Mouse (Mus musculus) thymus, adult 18-20 months (tissue): Measurements from ENCODE around the gene Rcor1.
A peak's percentile ranks its signal among the peaks of the same experiment; 100 is the strongest.

Experiments used
- DNase-seq, 2 experiments: peaks; one replicate each; pipeline ENCODE4 v3.0.0; 2022; ENCODE audit warnings: mixed read lengths in 2 of 2

Gene Rcor1

GRCm38 (mm10) chr12:111134791-111135733 lies 95.9 kb downstream of the Rcor1 start:
- no peak for DNase-seq

DNA sequence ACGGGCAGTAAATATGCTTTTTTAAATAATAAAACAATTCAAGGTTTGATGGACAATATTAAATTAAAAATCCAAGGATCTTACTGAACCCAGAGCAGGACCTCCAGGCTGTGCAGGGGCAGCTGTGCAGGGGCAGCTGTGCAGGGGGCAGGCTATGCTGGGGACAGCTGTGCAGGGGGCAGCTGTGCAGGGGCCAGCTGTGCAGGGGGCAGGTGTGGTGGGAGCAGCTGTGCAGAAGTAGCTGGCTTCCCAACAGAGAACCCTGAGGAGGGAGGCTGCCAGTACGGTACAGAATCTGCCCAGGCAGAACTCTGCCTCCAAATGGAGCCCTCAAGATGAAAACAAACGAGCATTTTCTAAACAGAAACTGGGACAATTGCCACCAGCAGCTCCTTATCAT lies 96.8 kb downstream of the Rcor1 start:
- DNase-seq = no peak

- no peak for DNase-seq
Observed at GRCm38 (mm10) chr12:111137079-111137478, 97.9 kb downstream of the Rcor1 start.

GRCm38 (mm10) chr12:111143005-111143508 lies 103.9 kb downstream of the Rcor1 start:
- DNase-seq = no peak

- no peak for DNase-seq
Observed at GRCm38 (mm10) chr12:111143509-111144063, 104.4 kb downstream of the Rcor1 start.

GRCm38 (mm10) chr12:111144598-111144997 lies 105.4 kb downstream of the Rcor1 start:
- no peak for DNase-seq

DNA sequence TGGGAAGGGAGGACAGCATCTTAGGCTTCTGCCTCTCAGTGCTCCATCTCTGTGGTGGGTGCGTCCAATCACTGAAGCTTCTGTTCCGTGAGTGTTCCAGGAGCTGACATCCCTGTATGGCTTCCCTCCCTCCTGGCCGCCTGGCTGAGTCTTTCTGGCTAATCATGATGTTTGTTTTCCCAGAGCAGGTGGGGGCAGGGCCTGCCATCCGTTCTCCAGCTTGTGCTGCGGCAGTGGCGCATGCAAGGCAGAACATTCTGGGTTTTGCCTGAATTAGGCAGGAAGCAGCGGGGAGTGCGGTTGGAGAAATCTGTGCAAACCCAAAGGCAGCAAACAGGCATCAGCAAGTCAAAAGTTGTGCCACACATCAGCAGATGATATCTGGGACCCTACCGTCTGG lies 106.1 kb downstream of the Rcor1 start:
- no peak for DNase-seq

DNA sequence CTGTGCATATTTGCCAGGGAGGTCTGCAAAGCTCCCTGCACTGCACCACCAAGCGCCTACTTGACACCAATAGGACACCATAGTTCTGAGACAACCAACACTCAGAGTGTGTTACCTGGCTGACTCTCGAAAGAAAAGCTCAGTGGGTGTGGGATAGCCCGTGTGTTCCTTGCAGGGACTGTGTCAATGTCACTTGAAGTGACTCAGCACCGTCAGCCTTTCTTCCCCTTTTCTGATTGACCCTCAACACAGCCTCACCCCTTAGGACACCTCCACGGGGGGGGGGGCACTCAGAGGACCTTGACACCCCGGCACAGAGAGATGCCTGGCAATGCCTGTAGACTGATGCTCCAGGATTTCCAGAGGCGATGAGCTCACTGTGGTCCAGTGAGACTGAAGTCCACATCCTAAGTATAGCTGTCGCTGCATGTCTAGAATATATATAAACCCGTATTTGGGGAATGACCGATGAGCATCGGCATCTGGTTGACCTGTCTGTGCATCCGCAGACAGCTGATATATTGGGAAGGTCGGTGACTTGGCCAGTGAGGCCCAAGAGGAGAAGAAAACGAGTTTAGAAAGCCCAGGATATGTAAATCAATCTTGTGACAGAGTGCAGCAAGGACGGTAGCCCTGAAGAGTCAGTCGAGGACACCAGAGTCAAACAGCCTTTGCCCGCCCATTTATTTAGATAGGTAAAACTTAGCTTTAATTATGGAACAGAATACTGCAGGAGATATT lies 110.5 kb downstream of the Rcor1 start:
- DNase-seq = no peak

DNA sequence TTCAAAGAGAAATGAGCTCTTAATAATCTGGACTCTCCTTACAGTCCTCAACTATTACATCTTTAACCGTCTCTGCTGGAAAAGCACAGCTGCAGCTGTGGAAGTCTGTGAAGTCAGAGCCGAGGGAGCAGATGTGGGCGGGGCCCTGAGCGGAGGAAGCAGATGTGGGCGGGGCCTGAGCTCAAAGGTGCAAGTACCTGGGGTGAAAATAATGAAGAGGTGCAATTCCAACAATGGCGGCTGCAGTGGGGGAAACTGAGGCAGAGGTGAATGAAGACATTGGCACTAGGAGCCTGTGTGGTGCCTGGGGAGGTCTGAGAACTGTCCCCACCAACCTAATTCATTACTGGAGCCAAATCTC lies 111.1 kb downstream of the Rcor1 start:
- DNase-seq = peak; percentile 44 to 48

- DNase-seq = no peak
Observed at GRCm38 (mm10) chr12:111151422-111152156, 112.4 kb downstream of the Rcor1 start.

GRCm38 (mm10) chr12:111152579-111152978 lies 113.4 kb downstream of the Rcor1 start:
- DNase-seq = no peak

- DNase-seq = no peak
Observed at GRCm38 (mm10) chr12:111152981-111153710, 114.0 kb downstream of the Rcor1 start.

DNA sequence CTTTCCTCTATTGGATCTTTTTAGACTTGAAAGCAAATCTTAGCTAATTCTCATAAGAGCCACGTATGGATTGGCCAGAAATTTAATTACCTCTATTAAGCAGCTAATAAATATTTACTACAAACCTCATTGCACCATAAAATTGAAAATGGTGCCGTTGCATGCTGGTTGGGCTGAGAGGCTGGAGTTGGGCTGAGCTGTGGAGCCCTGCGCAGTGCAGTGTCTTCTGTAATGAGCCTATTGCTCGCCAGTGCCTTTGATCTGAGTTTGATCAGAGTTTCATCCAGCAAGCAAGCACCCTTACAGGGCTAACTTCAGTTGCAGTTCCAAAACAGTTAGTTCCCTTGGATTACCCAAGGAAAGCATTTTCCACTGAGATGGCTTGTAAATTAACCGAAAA lies 114.8 kb downstream of the Rcor1 start:
- no peak for DNase-seq

- DNase-seq = no peak
Observed at GRCm38 (mm10) chr12:111154641-111155040, 115.5 kb downstream of the Rcor1 start.

- DNase-seq = no peak
Observed at GRCm38 (mm10) chr12:111155756-111156155, 116.6 kb downstream of the Rcor1 start.

GRCm38 (mm10) chr12:111159659-111160428 lies 120.7 kb downstream of the Rcor1 start:
- peak; percentile 69 to 77 for DNase-seq

GRCm38 (mm10) chr12:111160871-111161270 lies 121.7 kb downstream of the Rcor1 start:
- no peak for DNase-seq

DNA sequence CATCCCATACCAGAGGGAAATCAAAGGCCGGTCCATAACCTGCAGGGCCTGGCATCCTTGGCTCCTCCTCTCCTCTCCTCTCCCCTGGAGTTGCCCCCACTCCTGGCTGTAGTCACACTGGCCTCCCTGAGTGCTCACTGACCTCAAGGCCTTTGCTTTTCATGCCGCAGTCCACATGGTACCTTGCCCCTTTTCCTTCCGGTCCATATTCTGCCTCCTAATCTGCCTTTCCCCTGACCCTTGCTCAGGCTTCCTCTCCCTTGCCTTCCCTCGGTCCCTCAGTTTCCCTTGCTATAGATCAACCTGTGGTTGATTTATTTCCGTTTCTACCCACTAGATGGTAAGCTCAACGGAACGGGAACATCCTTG lies 122.8 kb downstream of the Rcor1 start:
- no peak for DNase-seq

GRCm38 (mm10) chr12:111162312-111163061 lies 123.3 kb downstream of the Rcor1 start:
- no peak for DNase-seq

GRCm38 (mm10) chr12:111164310-111164751 lies 125.2 kb downstream of the Rcor1 start:
- DNase-seq = peak; percentile 66 to 82
